Mouse (Mus musculus): ENCODE results near the gene Ryr2. TPM values are rescaled to one million over a fixed set of nuclear protein-coding genes. Genes with fewer than 3 reads are reported as not detected.
"Not testable (repeated sequence)": the region's sequence is repeated elsewhere in the genome, so short reads cannot be mapped to it uniquely, and the experiment has no call there.

The Ryr2 gene
- total and polyA plus RNA-seq, 2 experiments: under 0.01 TPM; not detected in 1

GRCm38 (mm10) chr13:11945740-11946139, 161.0 kb downstream of the Ryr2 start:
- H3K9ac ChIP-seq (ENCODE audit: low read depth, low read length): no peak overlapping the region
- H3K4me1 ChIP-seq (ENCODE audit: control insufficient read depth, insufficient read depth, low read length): no peaks in the 10 kb centered on the region
- no peak for DNase-seq (ENCODE audit: extremely low read depth, low read depth, low spot score)
- no peaks in the 10 kb centered on the region for H3K36me3 ChIP-seq (ENCODE audit: control insufficient read depth, insufficient read depth, low read length)
- H3K27me3 ChIP-seq (ENCODE audit: control insufficient read depth, insufficient read depth, low read length): no peaks in the 10 kb centered on the region
- H3K79me2 ChIP-seq (ENCODE audit: control insufficient read depth, insufficient read depth, low read length): no peaks in the 10 kb centered on the region
- no peak overlapping the region for H3K27ac ChIP-seq (replicated peaks; ENCODE audit: insufficient read depth, low read depth, low read length)
- TF ChIP-seq POLR2A (IDR thresholded peaks at IDR 0.05; ENCODE audit: extremely low read depth, insufficient read depth, low read length) (no peak), CTCF (IDR thresholded peaks at IDR 0.05; ENCODE audit: low read depth, low read length) (no peak)
- WGBS: 85% methylated on average over 2 of the region's 2 CpGs
- no peak overlapping the region for H3K4me3 ChIP-seq (ENCODE audit: insufficient read depth, low read depth, low read length)

- no peak overlapping the region for H3K9ac ChIP-seq (ENCODE audit: low read depth, low read length)
- no peaks in the 10 kb centered on the region for H3K27me3 ChIP-seq (ENCODE audit: control insufficient read depth, insufficient read depth, low read length)
- WGBS: 81% methylated on average over 4 of the region's 4 CpGs
- no peaks in the 10 kb centered on the region for H3K4me1 ChIP-seq (ENCODE audit: control insufficient read depth, insufficient read depth, low read length)
- H3K27ac ChIP-seq (replicated peaks; ENCODE audit: insufficient read depth, low read depth, low read length): no peak overlapping the region
- H3K36me3 ChIP-seq (ENCODE audit: control insufficient read depth, insufficient read depth, low read length): no peaks in the 10 kb centered on the region
- no peaks in the 10 kb centered on the region for H3K79me2 ChIP-seq (ENCODE audit: control insufficient read depth, insufficient read depth, low read length)
- DNase-seq (ENCODE audit: extremely low read depth, low read depth, low spot score): no peak
- H3K4me3 ChIP-seq (ENCODE audit: insufficient read depth, low read depth, low read length): no peak overlapping the region
- no peak for TF ChIP-seq POLR2A (IDR thresholded peaks at IDR 0.05; ENCODE audit: extremely low read depth, insufficient read depth, low read length)
- TF ChIP-seq CTCF (IDR thresholded peaks at IDR 0.05; ENCODE audit: low read depth, low read length): no peak
These were observed 165.0 kb downstream of the Ryr2 start for GRCm38 (mm10) chr13:11941724-11942123.

- not testable (repeated sequence) for DNase-seq (ENCODE audit: extremely low read depth, low read depth, low spot score); H3K4me3 ChIP-seq (ENCODE audit: insufficient read depth, low read depth, low read length); H3K79me2 ChIP-seq (ENCODE audit: control insufficient read depth, insufficient read depth, low read length); H3K27ac ChIP-seq (replicated peaks; ENCODE audit: insufficient read depth, low read depth, low read length); H3K27me3 ChIP-seq (ENCODE audit: control insufficient read depth, insufficient read depth, low read length); H3K4me1 ChIP-seq (ENCODE audit: control insufficient read depth, insufficient read depth, low read length); H3K9ac ChIP-seq (ENCODE audit: low read depth, low read length); H3K36me3 ChIP-seq (ENCODE audit: control insufficient read depth, insufficient read depth, low read length)
- WGBS: 85% methylated on average over 3 of the region's 3 CpGs
These were observed 172.3 kb downstream of the Ryr2 start for GRCm38 (mm10) chr13:11934297-11935060.

- Histone ChIP-seq H3K79me2 (ENCODE audit: control insufficient read depth, insufficient read depth, low read length) (no peaks in the 10 kb centered on the region), H3K27ac (replicated peaks; ENCODE audit: insufficient read depth, low read depth, low read length) (no peak overlapping the region), H3K4me1 (ENCODE audit: control insufficient read depth, insufficient read depth, low read length) (no peaks in the 10 kb centered on the region; the same call in 1 of the 2 replicates), H3K36me3 (ENCODE audit: control insufficient read depth, insufficient read depth, low read length) (no peaks in the 10 kb centered on the region), H3K4me3 (ENCODE audit: insufficient read depth, low read depth, low read length) (no peak overlapping the region), H3K9ac (ENCODE audit: low read depth, low read length) (no peak overlapping the region), H3K27me3 (ENCODE audit: control insufficient read depth, insufficient read depth, low read length) (no peaks in the 10 kb centered on the region)
- TF ChIP-seq POLR2A (IDR thresholded peaks at IDR 0.05; ENCODE audit: extremely low read depth, insufficient read depth, low read length) (no peak), CTCF (IDR thresholded peaks at IDR 0.05; ENCODE audit: low read depth, low read length) (no peak)
- DNase-seq (ENCODE audit: extremely low read depth, low read depth, low spot score): peak; percentile 4
These were observed 173.4 kb downstream of the Ryr2 start for GRCm38 (mm10) chr13:11933334-11933733.

GRCm38 (mm10) chr13:11928709-11929108, 178.0 kb downstream of the Ryr2 start:
- 94% methylated on average over 3 of the region's 3 CpGs for WGBS
- Histone ChIP-seq H3K27ac (replicated peaks; ENCODE audit: insufficient read depth, low read depth, low read length) (no peak overlapping the region), H3K9ac (ENCODE audit: low read depth, low read length) (no peak overlapping the region), H3K27me3 (ENCODE audit: control insufficient read depth, insufficient read depth, low read length) (no peaks in the 10 kb centered on the region), H3K4me1 (ENCODE audit: control insufficient read depth, insufficient read depth, low read length) (no peaks in the 10 kb centered on the region; the same call in 1 of the 2 replicates), H3K4me3 (ENCODE audit: insufficient read depth, low read depth, low read length) (no peak overlapping the region), H3K79me2 (ENCODE audit: control insufficient read depth, insufficient read depth, low read length) (no peaks in the 10 kb centered on the region), H3K36me3 (ENCODE audit: control insufficient read depth, insufficient read depth, low read length) (no peaks in the 10 kb centered on the region)
- no peak for TF ChIP-seq CTCF (IDR thresholded peaks at IDR 0.05; ENCODE audit: low read depth, low read length)
- TF ChIP-seq POLR2A (IDR thresholded peaks at IDR 0.05; ENCODE audit: extremely low read depth, insufficient read depth, low read length): no peak
- DNase-seq (ENCODE audit: extremely low read depth, low read depth, low spot score): no peak

- H3K36me3 ChIP-seq (ENCODE audit: control insufficient read depth, insufficient read depth, low read length): no peaks in the 10 kb centered on the region
- H3K79me2 ChIP-seq (ENCODE audit: control insufficient read depth, insufficient read depth, low read length): no peaks in the 10 kb centered on the region
- H3K9ac ChIP-seq (ENCODE audit: low read depth, low read length): no peak overlapping the region
- no peaks in the 10 kb centered on the region for H3K27me3 ChIP-seq (ENCODE audit: control insufficient read depth, insufficient read depth, low read length)
- H3K4me1 ChIP-seq (ENCODE audit: control insufficient read depth, insufficient read depth, low read length): no peaks in the 10 kb centered on the region
- 90% methylated on average over 4 of the region's 4 CpGs for WGBS
- DNase-seq (ENCODE audit: extremely low read depth, low read depth, low spot score): no peak
- TF ChIP-seq CTCF (IDR thresholded peaks at IDR 0.05; ENCODE audit: low read depth, low read length): no peak
- no peak overlapping the region for H3K4me3 ChIP-seq (ENCODE audit: insufficient read depth, low read depth, low read length)
- no peak overlapping the region for H3K27ac ChIP-seq (replicated peaks; ENCODE audit: insufficient read depth, low read depth, low read length)
These were observed 179.0 kb downstream of the Ryr2 start for GRCm38 (mm10) chr13:11927727-11928126.
